Mouse (Mus musculus): Measurements from ENCODE around the gene Olfr275.

DNA sequence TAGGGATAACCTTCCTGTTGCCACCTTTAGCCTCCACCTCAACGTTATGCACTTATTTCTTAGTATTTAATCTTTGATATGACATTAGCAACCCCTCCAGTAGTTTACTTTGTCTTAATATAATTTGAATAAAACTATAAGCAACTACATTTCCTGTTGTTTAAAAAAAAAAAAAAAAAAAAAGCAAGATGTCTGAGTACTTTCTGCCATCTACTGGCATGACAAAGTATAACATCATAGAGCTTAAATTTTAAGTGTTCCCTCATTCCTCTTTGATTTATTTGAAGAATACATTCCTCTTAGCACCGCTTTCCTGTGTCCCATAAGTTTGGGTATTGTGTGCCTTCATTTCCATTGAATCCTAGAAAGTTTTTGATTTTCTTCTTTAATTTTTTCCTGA is 2.5 kb upstream of the Olfr275 start:
- no peak for TF ChIP-seq POLR2A (IDR thresholded peaks at IDR 0.05; ENCODE audit: borderline replicate concordance, control insufficient read depth, low read depth, low read length)
- TF ChIP-seq CTCF (IDR thresholded peaks at IDR 0.05; ENCODE audit: control insufficient read depth, insufficient read depth, low read length): no peak
